Mouse (Mus musculus) CH12.LX (cell line): ENCODE measurements around the gene Astn2. TPM values are rescaled to one million over a fixed set of nuclear protein-coding genes. Genes with fewer than 3 reads are reported as not detected.

Experiments
- DNase-seq: peaks from one replicate; pipeline ENCODE4 v3.0.0-alpha.2; 2013; ENCODE audit errors: extremely low read depth
- H3K27ac ChIP-seq: 2 replicates; pipeline ENCODE4 v1.5.1; 2012; ENCODE audit warnings: low read depth, mild to moderate bottlenecking, control low read depth, moderate library complexity; ENCODE audit not compliant: insufficient read depth
- H3K27me3 ChIP-seq: replicated peaks from 2 replicates; pipeline ENCODE3; 2012; ENCODE audit warnings: inconsistent platforms
- H3K36me3 ChIP-seq, 2 experiments: replicated peaks in 1 of 2; 2 replicates each; pipeline versions ENCODE3 to v1.6.1; 2012; ENCODE audit warnings: inconsistent platforms in 1 of 2, low read length in 1 of 2, mild to moderate bottlenecking in 1 of 2, mixed read lengths in 1 of 2, moderate library complexity in 1 of 2; ENCODE audit not compliant: control insufficient read depth in 1 of 2, insufficient read depth in 1 of 2
- H3K4me1 ChIP-seq, 2 experiments: 2 replicates each; pipeline ENCODE4 v1.6.1; 2012; ENCODE audit warnings: inconsistent platforms in 1 of 2, moderate library complexity in 1 of 2; ENCODE audit not compliant: insufficient read depth in 2 of 2, control insufficient read depth in 1 of 2
- H3K4me2 ChIP-seq: 2 replicates; pipeline ENCODE4 v1.6.1; 2012; ENCODE audit warnings: low read depth, mild to moderate bottlenecking, control low read depth; ENCODE audit not compliant: poor library complexity, insufficient read depth, severe bottlenecking
- H3K4me3 ChIP-seq, 3 experiments: fragments of 150-350 bp in 1 of 3; sonication (generic) in 1 of 3; replicated peaks in 1 of 3; 2 replicates each; pipeline versions ENCODE3 to v1.5.1; 2011 to 2012; ENCODE audit warnings: low read depth in 2 of 3, low read length in 2 of 3, mild to moderate bottlenecking in 2 of 3, moderate library complexity in 2 of 3, control low read depth in 1 of 3, improper control_type of control experiment in 1 of 3, inconsistent platforms in 1 of 3, mixed read lengths in 1 of 3; ENCODE audit not compliant: poor library complexity in 1 of 3
- H3K79me2 ChIP-seq: replicated peaks from 2 replicates; pipeline ENCODE4 v1.6.1; 2012; ENCODE audit warnings: mild to moderate bottlenecking, moderate library complexity; ENCODE audit not compliant: control insufficient read depth, poor library complexity, insufficient read depth, severe bottlenecking; ENCODE audit errors: extremely low read depth
- H3K9ac ChIP-seq: 2 replicates; pipeline ENCODE4 v1.6.1; 2012; ENCODE audit warnings: low read depth, mild to moderate bottlenecking, control low read depth, moderate library complexity; ENCODE audit not compliant: insufficient read depth
- H3K9me3 ChIP-seq: replicated peaks from 2 replicates; pipeline ENCODE3; 2012; ENCODE audit warnings: low read length, inconsistent platforms, mixed read lengths
- BHLHE40 ChIP-seq: IDR thresholded peaks from 2 replicates; pipeline ENCODE4 v1.6.1; 2011; ENCODE audit warnings: mild to moderate bottlenecking, low read depth, low read length, improper control_type of control experiment
- CHD2 ChIP-seq: IDR thresholded peaks from 2 replicates; pipeline ENCODE4 v1.6.1; 2011; ENCODE audit warnings: low read length, improper control_type of control experiment
- CTCF ChIP-seq, 2 experiments: IDR thresholded peaks in 1 of 2; conservative IDR thresholded peaks in 1 of 2; 2 replicates each; pipeline ENCODE4 v1.5.1; 2011 to 2012; ENCODE audit warnings: low read depth in 2 of 2, low read length in 2 of 2, improper control_type of control experiment in 1 of 2, inconsistent platforms in 1 of 2, mild to moderate bottlenecking in 1 of 2, moderate library complexity in 1 of 2
- E2F4 ChIP-seq: IDR thresholded peaks from 2 replicates; pipeline ENCODE4 v1.6.1; 2011; ENCODE audit warnings: low read depth, low read length, improper control_type of control experiment; ENCODE audit not compliant: insufficient replicate concordance
- GABPA ChIP-seq: IDR thresholded peaks from 2 replicates; pipeline ENCODE4 v1.6.1; 2012; ENCODE audit warnings: low read depth, low read length, improper control_type of control experiment, inconsistent platforms; ENCODE audit not compliant: insufficient replicate concordance
- HCFC1 ChIP-seq: IDR thresholded peaks from 2 replicates; pipeline ENCODE4 v1.6.1; 2012; ENCODE audit warnings: low read depth, mild to moderate bottlenecking, inconsistent platforms, low read length, improper control_type of control experiment
- JUN ChIP-seq: IDR thresholded peaks from 2 replicates; pipeline ENCODE4 v1.6.1; 2011; ENCODE audit warnings: low read depth, mild to moderate bottlenecking, low read length, improper control_type of control experiment, moderate library complexity; ENCODE audit not compliant: insufficient read depth
- NRF1 ChIP-seq: IDR thresholded peaks from 2 replicates; pipeline ENCODE4 v1.6.1; 2014; ENCODE audit warnings: low read depth, mild to moderate bottlenecking, inconsistent platforms, low read length, improper control_type of control experiment, moderate library complexity
- PAX5 ChIP-seq: IDR thresholded peaks from 2 replicates; pipeline ENCODE4 v1.6.1; 2012; ENCODE audit warnings: low read length, inconsistent platforms, mixed read lengths
- POLR2A ChIP-seq: IDR thresholded peaks from 2 replicates; pipeline ENCODE4 v1.6.1; 2011; ENCODE audit warnings: low read depth, mild to moderate bottlenecking, improper control_type of control experiment, low read length
- POLR2AphosphoS2 ChIP-seq: IDR thresholded peaks from 2 replicates; pipeline ENCODE4 v1.6.1; 2011; ENCODE audit warnings: low read depth, low read length, improper control_type of control experiment
- RAD21 ChIP-seq: IDR thresholded peaks from 2 replicates; pipeline ENCODE4 v1.6.1; 2011; ENCODE audit warnings: low read depth, mild to moderate bottlenecking, low read length, improper control_type of control experiment, moderate library complexity
- RCOR1 ChIP-seq: conservative IDR thresholded peaks from 2 replicates; pipeline ENCODE4 v1.6.1; 2012; ENCODE audit warnings: low read depth, mild to moderate bottlenecking, inconsistent platforms, low read length, improper control_type of control experiment
- SMC3 ChIP-seq: IDR thresholded peaks from 2 replicates; pipeline ENCODE4 v1.6.1; 2011; ENCODE audit warnings: low read depth, low read length, improper control_type of control experiment
- TBP ChIP-seq: conservative IDR thresholded peaks from 2 replicates; pipeline ENCODE4 v1.6.1; 2011; ENCODE audit warnings: low read depth, low read length, improper control_type of control experiment
- TCF12 ChIP-seq: IDR thresholded peaks from 2 replicates; pipeline ENCODE4 v1.6.1; 2014; ENCODE audit warnings: low read depth, mild to moderate bottlenecking, inconsistent platforms, low read length, improper control_type of control experiment
- UBTF ChIP-seq: IDR thresholded peaks from 2 replicates; pipeline ENCODE4 v1.6.1; 2012; ENCODE audit warnings: low read depth, mild to moderate bottlenecking, inconsistent platforms, low read length, improper control_type of control experiment, moderate library complexity
- ZC3H11A ChIP-seq: IDR thresholded peaks from 2 replicates; pipeline ENCODE4 v1.6.1; 2012; ENCODE audit warnings: low read depth, mild to moderate bottlenecking, inconsistent platforms, low read length, improper control_type of control experiment
- ZKSCAN1 ChIP-seq: IDR thresholded peaks from 2 replicates; pipeline ENCODE4 v1.6.1; 2012; ENCODE audit warnings: low read depth, inconsistent platforms, low read length, improper control_type of control experiment, borderline replicate concordance
- ZMIZ1 ChIP-seq: IDR thresholded peaks from 2 replicates; pipeline ENCODE4 v1.6.1; 2012; ENCODE audit warnings: low read depth, mild to moderate bottlenecking, inconsistent platforms, low read length, improper control_type of control experiment
- ZNF384 ChIP-seq: IDR thresholded peaks from 2 replicates; pipeline ENCODE4 v1.6.1; 2012; ENCODE audit warnings: low read depth, low read length, improper control_type of control experiment, inconsistent platforms
- dilution Hi-C: fragments of 300-500 bp; cut with MboI; formaldehyde crosslinking; loops from 2 replicates; pipeline ENCODE4 v1.14.3; 2020; ENCODE audit warnings: low sequenced_read_pairs; ENCODE audit not compliant: extremely low pct_unique_long_range_greater_than_20kb, extremely low pct_ligation_motif_present
- in situ Hi-C: fragments of 300-500 bp; cut with MboI; formaldehyde crosslinking; loops from 3 replicates; pipeline ENCODE4 v1.14.3; 2019; ENCODE audit warnings: low sequenced_read_pairs, low pct_ligation_motif_present, low pct_unique_long_range_greater_than_20kb, mixed read lengths
- polyA plus RNA-seq: library from polyadenylated mRNA; unstranded; fragments of >175 nt; gene quantifications from 2 replicates; pipeline ENCODE4 v1.2.1, GENCODE M21; 2012; ENCODE audit warnings: low read depth; ENCODE audit not compliant: insufficient read length
- total RNA-seq, 2 experiments: library from RNA; depleted of rRNA; stranded (reverse); fragments of 300-350 nt in 1 of 2; fragments of >200 nt in 1 of 2; gene quantifications; 2 replicates each; pipeline ENCODE4 v1.2.3; 2012 to 2014

The Astn2 gene
- total and polyA plus RNA-seq, 3 experiments = not detected

- Histone ChIP-seq H3K9me3 (peaks cover 74% of the 10 kb centered on the region), H3K79me2 (no peaks in the 10 kb centered on the region), H3K4me2 (no peak overlapping the region), H3K4me3 (no peak overlapping the region), H3K36me3 (no peaks in the 10 kb centered on the region), H3K9ac (no peak overlapping the region), H3K27ac (no peak overlapping the region), H3K27me3 (no peaks in the 10 kb centered on the region), H3K4me1 (no peaks in the 10 kb centered on the region)
- dilution Hi-C loops = no loop called here
- TF ChIP-seq JUN (no peak), UBTF (no peak)
- no peak for DNase-seq
- in situ Hi-C loops = no loop called here
Measured at GRCm38 (mm10) chr4:66171583-66171982, 232.8 kb downstream of the Astn2 start.

GRCm38 (mm10) chr4:66170787-66171186, 233.6 kb downstream of the Astn2 start:
- Histone ChIP-seq H3K79me2 (no peaks in the 10 kb centered on the region), H3K4me1 (no peaks in the 10 kb centered on the region), H3K9me3 (peaks cover 68% of the 10 kb centered on the region), H3K27me3 (no peaks in the 10 kb centered on the region), H3K27ac (no peak overlapping the region)
- TF ChIP-seq RCOR1 = no peak
- TF ChIP-seq TCF12 = no peak
- TF ChIP-seq NRF1 = no peak
- TF ChIP-seq ZNF384 = no peak
- TF ChIP-seq ZC3H11A = no peak
- TF ChIP-seq E2F4 = no peak
- TF ChIP-seq SMC3 = no peak
- TF ChIP-seq POLR2A = no peak
- no peak for TF ChIP-seq PAX5
- TF ChIP-seq CTCF (conservative IDR thresholded peaks at IDR 0.05 in 1 of 2, IDR thresholded peaks at IDR 0.05 in 1 of 2; ENCODE audit: low read depth in 2 of 2, low read length in 2 of 2) = no peak
- no peak for TF ChIP-seq TBP
- no peak for TF ChIP-seq HCFC1
- no peak for TF ChIP-seq CHD2
- no peak for TF ChIP-seq RAD21
- no peak for TF ChIP-seq ZKSCAN1
- TF ChIP-seq BHLHE40 = no peak
- TF ChIP-seq POLR2AphosphoS2 = no peak
- TF ChIP-seq ZMIZ1 = no peak
- no peak for TF ChIP-seq GABPA
- TF ChIP-seq JUN = no peak
- TF ChIP-seq, all 38 proteins: peak for 0
- Histone ChIP-seq H3K4me3 (no peak overlapping the region), H3K36me3 (no peaks in the 10 kb centered on the region), H3K9ac (no peak overlapping the region), H3K4me2 (no peak overlapping the region)
- no peak for DNase-seq
- dilution Hi-C loops (no loop called here), in situ Hi-C loops (no loop called here)
